Mouse (Mus musculus): ENCODE measurements around the gene Aplf. TPM values are rescaled to one million over a fixed set of nuclear protein-coding genes. Genes with fewer than 3 reads are reported as not detected.

Aplf gene
- total RNA-seq, 2 experiments from 2014 or later: 9.2 to 9.8 TPM

Other genes with a start within 250 kb of the Aplf start
- not detected for gene Bmp10, start 243.2 kb downstream of the Aplf start, total RNA-seq (2021)
- gene Arhgap25, start 138.9 kb downstream of the Aplf start, total RNA-seq (2021): 10 to 100 TPM in 1 of 2 experiments, 1 to 10 TPM in 1; 8.1 to 10.8 TPM
- gene Prokr1, start 81.5 kb downstream of the Aplf start, total RNA-seq (2021): under 1 TPM; 0.14 to 0.46 TPM
- gene Efcc1, start 58.7 kb upstream of the Aplf start, total RNA-seq (2021): 1 to 10 TPM; 4.9 to 5.6 TPM
- gene Gp9, start 105.9 kb upstream of the Aplf start, total RNA-seq (2021): under 1 TPM; 0.80 to 0.86 TPM
- 10 to 100 TPM; 12.9 to 23.7 TPM for gene Rab43, start 140.0 kb upstream of the Aplf start, total RNA-seq (2021)
- gene Gm45140, start 163.6 kb upstream of the Aplf start, total RNA-seq (2021): 1 to 10 TPM in 1 of 2 experiments, under 1 TPM in 1; 0.53 to 2.2 TPM
- gene Isy1, start 166.6 kb upstream of the Aplf start, total RNA-seq (2021): 10 to 100 TPM; 28.0 to 34.2 TPM
- 100 to 1,000 TPM; 276 to 291 TPM for gene Cnbp, start 178.9 kb upstream of the Aplf start, total RNA-seq (2021)
- 100 to 1,000 TPM; 233 to 239 TPM for gene Copg1, start 215.6 kb upstream of the Aplf start, total RNA-seq (2021)
- gene Hmces, start 241.7 kb upstream of the Aplf start, total RNA-seq (2021): 10 to 100 TPM; 27.8 to 28.9 TPM